Mouse (Mus musculus): ENCODE measurements around the gene 1700061G19Rik.

1700061G19Rik gene

GRCm38 (mm10) chr17:56925998-56926397, 50.7 kb downstream of the 1700061G19Rik start:
- no peak for DNase-seq (ENCODE audit: low spot score in 2 of 2)

GRCm38 (mm10) chr17:56929101-56929500, 53.8 kb downstream of the 1700061G19Rik start:
- no peak for DNase-seq (ENCODE audit: low spot score in 2 of 2)

GRCm38 (mm10) chr17:56929530-56929929, 54.3 kb downstream of the 1700061G19Rik start:
- DNase-seq (ENCODE audit: low spot score in 2 of 2), result peak in 1 of 2 experiments; percentile 2

GRCm38 (mm10) chr17:56930026-56930425, 54.7 kb downstream of the 1700061G19Rik start:
- DNase-seq (ENCODE audit: low spot score in 2 of 2), result peak in 1 of 2 experiments; percentile 2

- DNase-seq (ENCODE audit: low spot score in 2 of 2), result peak in 1 of 2 experiments; percentile 1
These were observed 58.1 kb downstream of the 1700061G19Rik start for GRCm38 (mm10) chr17:56933395-56933794.

GRCm38 (mm10) chr17:56934545-56935330, 59.5 kb downstream of the 1700061G19Rik start:
- peak in 1 of 2 experiments; percentile 38 for DNase-seq (ENCODE audit: low spot score in 2 of 2)

GRCm38 (mm10) chr17:56935363-56936131, 60.3 kb downstream of the 1700061G19Rik start, which contains the start of gene Mllt1:
Gene Mllt1, minus strand, starts transcription at chr17:56935415.
- peak; percentile 96 to 99 for DNase-seq (ENCODE audit: low spot score in 2 of 2)

- no peak for DNase-seq (ENCODE audit: low spot score in 2 of 2)
These were observed 61.5 kb downstream of the 1700061G19Rik start for GRCm38 (mm10) chr17:56936731-56937130.

Data from frontal cortex, postnatal 14 days (tissue).